8 mouse cellular contexts compared by ENCODE assay signal in the genomic region with DNA sequence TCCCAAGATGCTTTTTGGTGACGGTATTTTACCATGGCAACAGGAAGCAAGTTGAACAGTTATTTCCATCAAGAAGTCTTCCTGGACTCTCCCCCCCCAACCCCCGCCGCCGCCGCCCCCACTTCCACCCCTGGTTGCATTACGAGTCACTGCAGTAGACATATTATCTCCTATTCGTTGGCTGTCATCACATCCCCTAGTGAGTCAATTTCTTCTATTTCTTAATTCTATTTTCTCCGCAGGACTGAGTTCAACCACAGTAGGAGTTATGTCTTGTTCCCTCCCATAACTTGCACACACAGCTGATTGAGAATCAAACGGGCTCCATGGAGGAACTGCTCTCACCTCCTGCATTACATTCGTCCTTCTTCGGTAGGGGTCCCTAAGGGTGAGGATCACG. TPM values are rescaled to one million over a fixed set of nuclear protein-coding genes. Genes with fewer than 3 reads are reported as not detected.
DNase-seq lines count a peak whose midpoint lies in the region; ATAC-seq and TF ChIP-seq lines count a peak whose summit lies in the region.

No protein-coding gene starts in this region.

- 28% methylated on average over 12 of the region's 12 CpGs for WGBS in liver, adult 2 months
- WGBS in embryonic facial prominence, embryonic 11.5 days, result 46% methylated on average over 12 of the region's 12 CpGs
- 37% methylated on average over 12 of the region's 12 CpGs for WGBS in intestine, embryonic 16.5 days
- 51% methylated on average over 12 of the region's 12 CpGs for WGBS in neural tube, embryonic 13.5 days

- no peaks in the 10 kb centered on the region for H3K36me3 ChIP-seq in liver, adult 2 months (ENCODE audit: control insufficient read depth, insufficient read depth, low read length)
- H3K36me3 ChIP-seq in embryonic facial prominence, embryonic 11.5 days (replicated peaks; ENCODE audit: control insufficient read depth, insufficient read depth, low read depth, low read length), result no peaks in the 10 kb centered on the region; the same call in 1 of the 2 replicates
- 0 out of 2 replicates have a peak, but pooled peaks cover 2% of the 10 kb centered on the region for H3K36me3 ChIP-seq in intestine, embryonic 16.5 days (ENCODE audit: control insufficient read depth, insufficient read depth, low read length)
- peaks cover 7% of the 10 kb centered on the region for H3K36me3 ChIP-seq in neural tube, embryonic 13.5 days

- H3K4me2 ChIP-seq in embryonic facial prominence, embryonic 11.5 days (ENCODE audit: low read depth, low read length), result peak overlapping the region; percentile 82
- H3K4me2 ChIP-seq in intestine, embryonic 16.5 days (ENCODE audit: low read depth, low read length), result peak overlapping the region; percentile 91
- H3K4me2 ChIP-seq in neural tube, embryonic 13.5 days, result peak overlapping the region; percentile 98

- no peak for TF ChIP-seq POLR2A in liver, adult 2 months (IDR thresholded peaks at IDR 0.05; ENCODE audit: extremely low read depth, insufficient read depth, low read length)

- H3K4me3 ChIP-seq in liver, adult 2 months (ENCODE audit: insufficient read depth, low read depth, low read length), result peak overlapping the region; percentile 73; the same call in 1 of the 2 replicates
- H3K4me3 ChIP-seq in embryonic facial prominence, embryonic 11.5 days (ENCODE audit: low read depth, low read length), result peak overlapping the region; percentile 85
- H3K4me3 ChIP-seq in intestine, embryonic 16.5 days (ENCODE audit: low read length), result peak overlapping the region; percentile 90
- peak overlapping the region; percentile 85 for H3K4me3 ChIP-seq in neural tube, embryonic 13.5 days

- H3K79me2 ChIP-seq in liver, adult 2 months (ENCODE audit: control insufficient read depth, insufficient read depth, low read length), result peaks cover 17% of the 10 kb centered on the region; the same call in 1 of the 2 replicates

- H3K27ac ChIP-seq in liver, adult 2 months (replicated peaks; ENCODE audit: insufficient read depth, low read depth, low read length), result no peak overlapping the region
- no peak overlapping the region for H3K27ac ChIP-seq in embryonic facial prominence, embryonic 11.5 days (replicated peaks; ENCODE audit: low read depth, low read length)
- peak overlapping the region; percentile 37; the same call in 1 of the 2 replicates for H3K27ac ChIP-seq in intestine, embryonic 16.5 days (ENCODE audit: low read length)
- H3K27ac ChIP-seq in neural tube, embryonic 13.5 days (replicated peaks), result no peak overlapping the region

- H3K9ac ChIP-seq in liver, adult 2 months (ENCODE audit: low read depth, low read length), result peak overlapping the region; percentile 77
- H3K9ac ChIP-seq in embryonic facial prominence, embryonic 11.5 days (replicated peaks; ENCODE audit: low read length), result peak overlapping the region; percentile 81
- H3K9ac ChIP-seq in intestine, embryonic 16.5 days (ENCODE audit: low read depth, low read length), result peak overlapping the region; percentile 84
- peak overlapping the region; percentile 92 for H3K9ac ChIP-seq in neural tube, embryonic 13.5 days

- peaks cover 11% of the 10 kb centered on the region for H3K4me1 ChIP-seq in liver, adult 2 months (ENCODE audit: control insufficient read depth, insufficient read depth, low read length)
- no peaks in the 10 kb centered on the region for H3K4me1 ChIP-seq in embryonic facial prominence, embryonic 11.5 days (ENCODE audit: control insufficient read depth, insufficient read depth, low read length)
- H3K4me1 ChIP-seq in intestine, embryonic 16.5 days (ENCODE audit: control insufficient read depth, insufficient read depth, low read length), result peaks cover 17% of the 10 kb centered on the region
- H3K4me1 ChIP-seq in neural tube, embryonic 13.5 days (replicated peaks), result peaks cover 22% of the 10 kb centered on the region

- no peak for ATAC-seq in embryonic facial prominence, embryonic 11.5 days (replicated peaks; ENCODE audit: insufficient number of reproducible peaks, low FRiP score, low TSS enrichment, low read depth)
- no peak for ATAC-seq in intestine, embryonic 16.5 days
- ATAC-seq in neural tube, embryonic 13.5 days (ENCODE audit: low read depth), result no peak

- H3K9me3 ChIP-seq in embryonic facial prominence, embryonic 11.5 days (replicated peaks; ENCODE audit: control insufficient read depth, low read length), result no peaks in the 10 kb centered on the region
- no peaks in the 10 kb centered on the region for H3K9me3 ChIP-seq in intestine, embryonic 16.5 days (ENCODE audit: control insufficient read depth, low read length)
- H3K9me3 ChIP-seq in neural tube, embryonic 13.5 days, result no peaks in the 10 kb centered on the region

- no peaks in the 10 kb centered on the region for H3K27me3 ChIP-seq in liver, adult 2 months (ENCODE audit: control insufficient read depth, insufficient read depth, low read length)
- H3K27me3 ChIP-seq in embryonic facial prominence, embryonic 11.5 days (ENCODE audit: control insufficient read depth, insufficient read depth, low read length), result no peaks in the 10 kb centered on the region
- no peaks in the 10 kb centered on the region for H3K27me3 ChIP-seq in intestine, embryonic 16.5 days (replicated peaks; ENCODE audit: control insufficient read depth, insufficient read depth, low read length)
- H3K27me3 ChIP-seq in neural tube, embryonic 13.5 days, result no peaks in the 10 kb centered on the region

- no peak for TF ChIP-seq CTCF in liver, adult 2 months (IDR thresholded peaks at IDR 0.05; ENCODE audit: low read depth, low read length)

- DNase-seq in liver, adult 2 months (ENCODE audit: extremely low read depth, low read depth, low spot score), result no peak
- DNase-seq in liver, result no peak
- no peak for DNase-seq in embryonic facial prominence, embryonic 11.5 days (ENCODE audit: low spot score)
- DNase-seq in right cerebral cortex, postnatal 36 days (ENCODE audit: low spot score in 2 of 2), result no peak
- no peak for DNase-seq in testis, postnatal 10 days (ENCODE audit: low spot score)
- DNase-seq in spleen, postnatal 4 days (ENCODE audit: low spot score in 2 of 2), result no peak

RNA-seq across cellular contexts. Expression of a gene that starts 0.8 kb away (rescaled TPM):
- total RNA-seq in liver, adult 2 months (2014; rRNA removed), result 20.4 and 20.8 TPM in 2 replicates
- polyA plus RNA-seq in liver, adult 2 months (2012; rRNA removed), result 22.5 and 23.1 TPM in 2 replicates
- polyA plus RNA-seq in embryonic facial prominence, embryonic 11.5 days (2014; fragmentation: Nextera tagmentation; extraction: Ambion mirVana), result 82.3 and 92.2 TPM in 2 replicates
- polyA plus RNA-seq in intestine, embryonic 16.5 days (2015; fragmentation: Nextera tagmentation; extraction: Ambion mirVana), result 65.0 and 72.7 TPM in 2 replicates
- polyA plus RNA-seq in neural tube, embryonic 13.5 days (2015; fragmentation: Nextera tagmentation; extraction: Ambion mirVana), result 66.0 and 66.9 TPM in 2 replicates

RNA-seq across cellular contexts. Expression of a gene that starts 1.0 kb away (rescaled TPM):
- total RNA-seq in liver, adult 2 months (2014; rRNA removed), result 2.5 and 3.0 TPM in 2 replicates
- 3.2 and 3.8 TPM in 2 replicates for polyA plus RNA-seq in liver, adult 2 months (2012; rRNA removed)
- polyA plus RNA-seq in embryonic facial prominence, embryonic 11.5 days (2014; fragmentation: Nextera tagmentation; extraction: Ambion mirVana), result 2.5 and 3.9 TPM in 2 replicates
- polyA plus RNA-seq in intestine, embryonic 16.5 days (2015; fragmentation: Nextera tagmentation; extraction: Ambion mirVana), result 2.2 and 2.4 TPM in 2 replicates
- 6.1 and 6.3 TPM in 2 replicates for polyA plus RNA-seq in neural tube, embryonic 13.5 days (2015; fragmentation: Nextera tagmentation; extraction: Ambion mirVana)

RNA-seq across cellular contexts. Expression of a gene that starts 38.1 kb away (rescaled TPM):
- 4.0 TPM in 2 replicates for total RNA-seq in liver, adult 2 months (2014; rRNA removed)
- 3.1 and 4.8 TPM in 2 replicates for polyA plus RNA-seq in liver, adult 2 months (2012; rRNA removed)
- 2.2 and 3.3 TPM in 2 replicates for polyA plus RNA-seq in embryonic facial prominence, embryonic 11.5 days (2014; fragmentation: Nextera tagmentation; extraction: Ambion mirVana)
- 3.7 and 4.9 TPM in 2 replicates for polyA plus RNA-seq in intestine, embryonic 16.5 days (2015; fragmentation: Nextera tagmentation; extraction: Ambion mirVana)
- polyA plus RNA-seq in neural tube, embryonic 13.5 days (2015; fragmentation: Nextera tagmentation; extraction: Ambion mirVana), result 3.9 and 4.3 TPM in 2 replicates

RNA-seq across cellular contexts. Expression of a gene that starts 47.4 kb away (rescaled TPM):
- total RNA-seq in liver, adult 2 months (2014; rRNA removed), result 0.07 and 0.18 TPM in 2 replicates
- 0.20 TPM in 1 of 2 replicates, not detected in the other for polyA plus RNA-seq in liver, adult 2 months (2012; rRNA removed)
- 7.1 and 7.8 TPM in 2 replicates for polyA plus RNA-seq in embryonic facial prominence, embryonic 11.5 days (2014; fragmentation: Nextera tagmentation; extraction: Ambion mirVana)
- 1.7 and 2.9 TPM in 2 replicates for polyA plus RNA-seq in intestine, embryonic 16.5 days (2015; fragmentation: Nextera tagmentation; extraction: Ambion mirVana)
- 10.8 and 11.7 TPM in 2 replicates for polyA plus RNA-seq in neural tube, embryonic 13.5 days (2015; fragmentation: Nextera tagmentation; extraction: Ambion mirVana)
